Mouse (Mus musculus): Measurements from ENCODE around the gene Pon2. TPM values are rescaled to one million over a fixed set of nuclear protein-coding genes. Genes with fewer than 3 reads are reported as not detected.
"Not testable (repeated sequence)": the region's sequence is repeated elsewhere in the genome, so short reads cannot be mapped to it uniquely, and the experiment has no call there.

Gene Pon2
- total RNA-seq, 2 experiments from 2014 or later = 15.8 to 17.3 TPM

DNA sequence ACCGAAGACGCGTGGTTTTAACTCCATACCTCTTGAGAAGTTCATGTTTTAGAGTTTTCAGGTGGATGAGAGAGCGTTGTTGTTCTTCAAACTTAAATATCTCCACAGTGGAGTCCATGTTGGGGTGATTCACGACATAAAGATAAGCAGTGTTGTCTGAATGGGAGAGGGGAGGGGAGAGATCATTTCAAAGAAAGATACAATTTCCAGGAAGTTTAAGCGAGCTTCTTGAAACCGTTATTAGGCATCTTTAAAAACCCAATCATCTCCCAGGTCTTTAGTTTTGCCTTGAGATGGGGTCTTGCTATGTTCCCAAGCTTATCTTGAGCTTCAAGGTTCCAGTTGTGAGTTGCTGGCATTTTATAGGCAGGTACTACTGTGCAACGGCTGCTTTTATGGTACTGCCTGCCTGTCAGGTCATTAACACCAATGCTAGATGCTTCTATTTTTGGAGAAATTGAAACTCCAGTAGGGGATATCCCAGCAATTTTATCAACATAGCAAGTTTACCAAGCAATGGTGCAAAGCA, 61.3 kb downstream of the Pon2 start:
- intact Hi-C loops (cut with DNase I) = no loop called here
- DNase-seq = no peak

DNA sequence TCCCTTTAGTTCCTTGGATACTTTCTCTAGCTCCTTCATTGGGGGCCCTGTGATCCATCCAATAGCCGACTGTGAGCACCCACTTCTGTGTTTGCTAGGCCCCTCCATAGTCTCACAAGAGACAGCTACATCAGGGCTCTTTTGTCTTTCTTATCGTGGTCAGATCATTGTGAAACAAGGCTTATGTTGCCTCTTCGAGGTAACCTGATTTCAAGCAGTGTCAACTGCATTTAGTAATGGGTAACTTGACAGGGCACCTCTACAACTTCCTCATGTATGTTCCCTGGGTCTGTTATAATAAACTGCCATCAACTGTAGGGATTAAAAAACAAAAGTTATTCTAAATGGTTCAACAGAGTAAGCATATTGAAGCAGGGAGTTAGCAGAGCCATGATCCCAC, 63.7 kb downstream of the Pon2 start:
- DNase-seq = no peak
- intact Hi-C loops (cut with DNase I) = no loop called here

DNA sequence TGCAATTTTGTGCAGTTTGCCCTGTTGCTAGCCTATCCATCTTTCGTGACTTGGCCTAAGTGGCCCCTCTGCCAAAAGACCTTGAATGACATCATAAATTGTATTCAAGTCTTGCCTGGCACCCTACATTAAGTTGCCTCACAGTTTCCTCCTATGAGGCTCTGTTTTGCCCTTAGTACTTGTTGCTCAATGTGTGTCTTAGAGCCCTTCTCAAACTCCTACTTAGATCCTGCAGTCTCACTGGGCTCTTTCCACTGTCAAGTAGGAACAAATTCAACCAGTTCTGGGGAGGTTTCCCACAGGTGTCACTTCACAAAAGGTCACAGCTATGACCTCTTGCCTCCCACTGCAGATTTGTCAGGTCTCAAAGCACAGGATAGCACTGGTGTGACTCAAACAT, 64.4 kb downstream of the Pon2 start:
- intact Hi-C loops (cut with DNase I) = no loop called here
- DNase-seq = no peak

DNA sequence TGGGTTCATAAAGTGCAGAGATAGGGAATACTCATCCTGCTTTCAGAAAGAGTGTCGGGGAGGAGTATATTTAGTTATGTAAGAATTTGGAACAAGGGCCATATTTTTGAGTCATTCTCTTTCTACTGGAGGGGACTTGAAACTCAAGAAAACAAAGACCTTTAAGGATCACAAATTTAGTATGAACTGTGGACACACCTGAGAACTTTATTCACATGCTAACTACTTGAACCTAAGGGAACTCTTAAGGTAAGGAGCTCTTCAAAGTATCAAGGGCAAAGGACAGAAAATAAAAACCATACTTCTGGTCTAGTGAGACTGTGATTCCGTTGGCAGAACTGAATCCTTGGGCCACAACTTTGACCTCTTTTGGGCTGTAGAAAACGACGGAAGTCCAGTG, 66.2 kb downstream of the Pon2 start:
- intact Hi-C loops (cut with DNase I) = no loop called here
- no peak for DNase-seq

DNA sequence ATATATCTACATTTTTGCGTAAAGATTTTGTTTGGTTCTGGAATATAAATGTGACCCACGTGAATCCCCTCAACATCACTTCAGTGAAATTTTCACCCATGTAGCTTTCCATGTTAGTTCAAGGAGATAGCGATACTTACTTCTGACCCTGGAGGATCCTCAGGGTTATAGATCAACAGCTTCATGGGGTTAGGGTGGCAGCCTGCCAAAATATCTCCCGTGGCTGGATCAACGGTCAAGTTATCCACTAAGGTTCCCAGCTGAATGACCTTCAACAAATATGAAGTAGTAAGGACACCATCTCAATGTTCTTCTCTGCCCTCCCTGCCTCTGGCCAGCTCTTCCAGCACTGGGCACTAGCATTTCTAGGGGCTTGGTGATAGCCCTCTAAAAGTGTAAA, 68.0 kb downstream of the Pon2 start:
- intact Hi-C loops (cut with DNase I) = no loop called here
- DNase-seq = no peak

DNA sequence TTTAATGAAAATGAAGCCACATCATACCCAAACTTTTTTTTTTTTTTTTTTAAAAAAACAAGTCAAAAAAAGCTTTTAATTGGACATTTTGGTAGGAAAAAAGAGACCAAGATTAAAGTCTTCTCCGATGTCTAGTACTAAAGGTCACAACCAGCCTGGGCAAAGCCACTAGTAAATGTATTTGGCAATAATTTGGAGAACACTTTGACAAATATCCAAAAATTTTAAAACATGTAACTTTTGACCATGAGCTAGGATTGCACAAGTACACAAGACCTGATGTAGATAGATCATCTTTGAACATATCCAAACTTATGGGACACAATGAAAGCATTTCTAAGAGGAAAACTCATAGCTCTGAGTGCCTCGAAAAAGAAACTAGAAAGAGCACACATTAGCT, 74.7 kb downstream of the Pon2 start:
- DNase-seq; intact Hi-C loops (cut with DNase I): not testable (repeated sequence)

DNA sequence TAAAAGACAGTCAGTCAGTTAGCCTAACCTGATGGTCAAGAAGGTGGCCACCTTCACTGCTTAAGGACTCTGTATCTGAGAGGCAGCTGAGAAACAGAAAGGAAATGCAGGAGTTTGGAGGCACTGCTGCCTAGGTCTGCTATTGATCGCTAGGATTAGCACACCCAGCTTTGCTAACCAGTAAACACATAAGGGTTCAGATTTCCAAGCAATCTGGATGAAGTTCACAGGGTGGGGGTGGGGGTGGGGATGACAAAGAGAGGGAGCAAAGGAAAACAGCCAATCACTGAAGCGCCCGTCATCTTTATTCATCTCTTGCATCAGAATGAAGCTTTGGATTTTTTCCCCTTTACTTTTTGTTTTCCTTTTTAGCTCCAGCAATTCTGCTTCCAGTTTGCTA, 76.2 kb downstream of the Pon2 start:
- intact Hi-C loops (cut with DNase I) = no loop called here

DNA sequence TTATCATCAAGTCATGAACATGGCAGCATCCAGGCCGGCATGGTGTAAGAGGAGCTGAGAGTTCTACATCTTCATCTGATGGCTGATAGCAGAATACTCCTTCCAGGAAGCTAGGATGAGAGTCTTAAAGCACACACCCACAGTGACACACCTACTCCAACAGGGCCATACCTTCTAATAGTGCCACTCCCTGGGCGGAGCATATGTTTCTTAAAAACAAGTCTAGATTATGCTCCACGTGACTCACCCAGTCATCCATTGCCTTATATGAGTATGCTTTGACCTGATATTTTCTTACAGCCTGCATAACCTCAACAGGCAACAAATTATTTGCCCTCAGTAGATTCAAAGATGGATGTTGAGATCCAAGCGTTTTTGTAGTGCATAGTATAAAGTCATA, 80.1 kb downstream of the Pon2 start:
- no peak for DNase-seq
- intact Hi-C loops (cut with DNase I) = no loop called here

More for the DNA sequence above, 76.2 kb downstream of the Pon2 start:
- DNase-seq = no peak

Other genes starting within 250 kb of the Pon2 start
- gene Pon1, start 104.5 kb downstream of the Pon2 start, total RNA-seq (2021) = under 1 TPM in 1 of 2 experiments, not detected in 1; 0.42 TPM
- 10 to 100 TPM; 31.8 to 42.6 TPM for gene Pon3, start 42.2 kb downstream of the Pon2 start, total RNA-seq (2021)
- gene Asb4, start 84.9 kb upstream of the Pon2 start, total RNA-seq (2021) = 10 to 100 TPM in 1 of 2 experiments, 1 to 10 TPM in 1; 9.4 to 10.9 TPM
- gene Pdk4, start 197.9 kb upstream of the Pon2 start, total RNA-seq (2021) = 1,000 to 10,000 TPM; 1,456 to 1,693 TPM

All from gastrocnemius, postnatal 36 days (tissue).